Mouse (Mus musculus) retina, postnatal 7 days (tissue): ENCODE measurements around the gene Timm13.

Experiments used
- DNase-seq: peaks from one replicate; pipeline ENCODE4 v3.0.0-alpha.2; 2012; ENCODE audit warnings: low read depth, low spot score

Timm13 gene

DNA sequence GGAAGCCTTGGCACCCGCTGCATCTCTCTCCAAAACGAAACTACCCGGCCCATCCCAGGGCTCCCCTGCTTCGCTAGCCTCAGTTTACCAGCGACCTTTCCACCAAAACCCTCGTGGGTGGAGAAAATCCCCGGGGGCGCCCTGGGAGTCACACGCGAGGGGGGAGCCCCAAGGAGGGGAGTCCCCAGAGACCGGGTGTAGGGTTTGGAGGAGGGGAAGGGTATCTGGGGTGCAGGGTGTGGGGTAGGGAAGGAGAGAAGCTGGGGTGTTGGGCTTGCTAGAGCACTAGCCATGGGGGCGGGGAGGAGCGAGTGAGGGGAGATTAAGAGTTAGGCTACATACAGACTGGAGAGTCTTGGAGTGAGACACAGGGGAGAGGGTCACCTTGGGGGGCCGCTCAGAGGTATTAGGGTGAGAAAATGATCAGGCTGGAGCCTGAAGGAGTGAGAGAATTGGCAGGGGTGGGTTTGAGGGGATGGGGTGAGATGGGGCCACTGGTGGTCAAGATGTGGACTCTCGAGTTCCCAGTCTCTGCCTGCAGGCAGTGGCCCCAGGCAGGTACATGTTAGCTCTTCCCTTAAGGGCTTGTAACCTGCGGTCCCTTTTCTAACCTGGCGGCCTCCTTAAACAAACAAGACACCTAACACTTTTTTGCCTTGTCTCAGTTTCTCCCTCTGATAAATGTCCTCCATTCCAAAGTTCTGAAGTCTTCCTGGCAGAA is 32.1 kb upstream of the Timm13 start:
- DNase-seq: no peak

DNA sequence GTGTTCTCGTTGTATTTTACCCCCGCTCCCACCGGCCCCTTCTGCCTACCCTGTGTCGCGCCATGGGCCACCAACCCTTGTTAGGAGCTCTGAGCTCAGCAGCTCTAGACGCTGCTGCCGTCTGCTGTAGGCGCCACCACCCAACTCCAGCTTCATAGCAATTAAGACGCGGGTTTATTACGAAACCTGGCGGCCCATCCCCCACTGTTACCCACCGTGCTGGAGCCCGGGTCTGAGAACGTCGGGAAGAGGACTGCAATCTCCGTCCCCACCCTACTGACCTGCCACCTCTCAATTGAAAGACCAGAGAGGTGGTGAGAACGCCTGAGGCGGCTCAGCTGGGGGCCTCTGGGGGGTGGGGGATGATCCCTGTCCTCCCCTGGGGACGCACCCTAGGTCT is 31.4 kb upstream of the Timm13 start:
- DNase-seq: no peak

DNA sequence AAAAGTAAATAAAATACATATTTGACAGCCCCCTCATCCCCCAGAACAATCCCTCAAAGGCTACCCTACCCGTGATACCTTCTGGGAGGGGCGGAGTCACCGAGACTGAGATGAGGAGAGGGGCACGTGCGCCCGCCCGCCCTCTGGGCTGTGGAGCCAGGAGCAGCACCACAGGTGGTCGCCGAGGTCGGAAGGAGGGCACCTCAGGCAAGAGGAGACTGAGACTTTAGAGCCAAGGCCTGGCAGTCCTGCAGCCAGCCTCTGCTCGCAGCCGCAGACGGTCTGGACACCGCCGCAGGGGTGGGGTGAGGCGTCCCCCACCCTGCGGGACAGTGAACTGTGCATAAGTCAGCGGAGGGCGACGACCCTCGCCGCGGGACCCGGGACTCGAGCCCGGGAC is 30.9 kb upstream of the Timm13 start:
- no peak for DNase-seq

DNA sequence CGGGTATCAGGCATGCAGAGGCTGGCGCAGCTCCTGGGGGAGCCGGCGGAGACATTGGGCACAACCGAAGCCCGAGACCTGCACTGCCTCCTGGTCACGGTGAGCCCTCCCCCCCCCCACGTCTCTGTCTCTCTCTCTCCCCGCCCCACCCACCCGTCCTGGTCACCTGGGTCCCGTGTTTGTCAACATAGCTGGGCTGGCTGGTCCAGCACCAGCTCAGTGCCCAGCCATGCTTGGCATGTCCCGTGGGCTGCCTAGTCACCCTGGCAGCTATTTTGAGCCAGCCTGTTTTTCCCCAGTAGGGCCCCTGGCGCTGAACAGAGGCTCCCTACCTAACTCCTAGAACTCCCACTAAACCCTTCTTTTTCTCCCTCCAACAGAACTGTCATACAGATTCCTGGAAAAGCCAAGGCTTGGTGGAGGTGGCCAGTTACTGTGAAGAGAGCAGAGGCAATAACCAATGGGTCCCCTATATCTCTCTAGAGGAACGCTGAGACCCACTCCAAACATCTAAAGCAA is 30.4 kb upstream of the Timm13 start:
- no peak for DNase-seq

DNA sequence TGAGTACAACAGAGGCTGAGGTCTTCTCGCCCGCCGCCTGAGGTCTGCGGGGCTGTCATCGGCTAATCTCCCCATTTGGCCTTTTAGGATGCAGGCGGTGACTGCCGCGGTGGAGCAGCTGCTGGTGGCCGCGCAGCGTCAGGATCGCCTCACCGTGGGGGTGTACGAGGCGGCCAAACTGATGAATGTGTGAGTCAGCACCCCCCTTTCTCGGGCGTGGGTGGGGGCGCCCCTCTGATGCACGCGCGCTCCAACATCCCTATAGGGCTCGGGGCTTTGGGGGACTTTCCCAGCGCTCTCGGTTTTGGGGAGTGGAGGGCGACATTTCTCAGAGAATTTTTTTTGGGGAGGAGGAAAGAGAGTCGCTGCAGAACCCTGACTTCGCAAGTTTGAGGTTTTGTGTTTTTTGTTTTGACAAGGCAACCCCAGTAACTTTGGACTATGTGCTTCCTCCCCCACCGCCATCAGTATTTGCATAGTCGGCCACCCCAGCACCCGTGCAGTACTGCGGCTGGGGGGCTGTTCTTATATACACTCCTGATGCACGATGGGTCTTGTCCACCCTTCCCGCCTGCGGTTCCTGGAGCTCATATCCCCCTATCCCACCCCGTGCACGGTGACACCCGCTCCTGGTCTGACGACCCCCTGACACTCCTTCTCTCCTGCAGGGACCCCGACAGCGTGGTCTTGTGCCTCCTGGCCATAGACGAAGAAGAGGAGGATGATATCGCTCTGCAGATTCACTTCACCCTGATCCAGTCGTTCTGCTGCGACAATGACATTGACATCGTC is 29.8 kb upstream of the Timm13 start:
- DNase-seq: no peak

DNA sequence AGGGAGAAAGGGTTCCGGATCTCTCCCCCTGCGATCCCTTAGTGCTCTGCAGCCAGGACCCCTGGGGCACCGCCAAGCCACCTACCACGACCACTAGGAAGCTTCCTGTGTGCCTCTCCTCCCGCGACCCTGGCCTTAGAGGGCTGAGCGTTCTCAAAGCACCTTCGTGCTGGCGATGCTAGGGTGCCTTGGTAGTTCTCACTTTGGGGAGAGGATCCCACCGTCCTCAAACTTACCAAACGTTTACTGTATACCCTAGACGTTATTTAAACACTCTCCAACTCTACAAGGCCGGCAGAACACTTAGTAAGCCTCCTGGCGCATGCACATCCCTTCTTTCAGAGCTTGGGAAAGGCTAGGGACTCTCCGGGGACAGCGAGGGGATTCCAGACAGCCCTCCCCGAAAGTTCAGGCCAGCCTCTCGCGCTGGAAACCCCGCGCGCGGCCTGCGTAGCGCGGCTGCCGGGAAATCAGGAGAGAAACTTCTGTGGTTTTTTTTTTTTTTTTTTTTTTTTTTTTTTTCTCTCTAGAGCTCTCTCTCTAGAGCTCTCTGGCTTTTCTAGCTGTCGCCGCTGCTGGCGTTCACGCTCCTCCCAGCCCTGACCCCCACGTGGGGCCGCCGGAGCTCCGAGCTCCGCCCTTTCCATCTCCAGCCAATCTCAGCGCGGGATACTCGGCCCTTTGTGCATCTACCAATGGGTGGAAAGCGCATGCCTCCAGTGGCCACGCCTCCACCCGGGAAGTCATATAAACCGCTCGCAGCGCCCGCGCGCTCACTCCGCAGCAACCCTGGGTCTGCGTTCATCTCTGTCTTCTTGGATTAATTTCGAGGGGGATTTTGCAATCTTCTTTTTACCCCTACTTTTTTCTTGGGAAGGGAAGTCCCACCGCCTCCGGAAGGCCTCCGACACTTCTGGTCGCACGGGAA is 28.8 kb upstream of the Timm13 start, which contains the start of gene Gadd45b:
Gene Gadd45b (plus strand): TSS at position 775 of the 928 bp plus-strand sequence.
- DNase-seq: peak; percentile 98

DNA sequence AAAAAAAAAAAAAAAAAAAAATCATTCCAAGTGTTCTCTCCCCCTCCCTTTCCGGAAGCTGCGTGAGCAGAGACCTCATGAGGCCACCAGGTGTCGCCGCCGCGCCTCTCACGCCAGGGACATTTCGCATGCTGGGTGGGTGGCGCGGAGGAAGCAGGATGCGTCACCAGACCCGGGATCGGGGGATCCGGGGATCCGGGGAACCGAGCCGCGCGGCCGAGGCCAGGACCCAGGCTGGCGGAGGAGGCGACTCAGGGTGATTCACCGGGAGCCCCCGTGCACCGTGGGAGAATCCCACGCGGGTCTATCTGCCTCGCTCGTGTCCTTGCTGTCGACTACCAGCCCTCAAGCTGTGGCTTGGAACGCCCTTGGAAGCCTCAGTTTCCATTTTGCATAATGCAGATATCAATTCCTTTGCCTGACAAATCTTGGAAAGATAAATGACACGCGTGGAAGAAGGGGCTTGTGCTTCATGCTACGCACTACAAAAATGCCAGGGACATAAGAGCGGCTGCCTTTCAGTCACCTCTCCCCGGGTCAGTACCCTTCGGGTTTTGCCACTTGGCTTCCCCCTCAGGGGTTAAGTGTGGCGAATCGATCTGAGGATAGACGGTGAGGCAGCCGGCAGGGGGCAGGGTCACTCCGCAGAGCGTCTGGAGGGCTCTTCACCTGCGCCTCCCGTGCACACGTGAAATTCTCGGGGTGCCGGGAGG is 28.0 kb upstream of the Timm13 start:
- DNase-seq: peak; percentile 81

DNA sequence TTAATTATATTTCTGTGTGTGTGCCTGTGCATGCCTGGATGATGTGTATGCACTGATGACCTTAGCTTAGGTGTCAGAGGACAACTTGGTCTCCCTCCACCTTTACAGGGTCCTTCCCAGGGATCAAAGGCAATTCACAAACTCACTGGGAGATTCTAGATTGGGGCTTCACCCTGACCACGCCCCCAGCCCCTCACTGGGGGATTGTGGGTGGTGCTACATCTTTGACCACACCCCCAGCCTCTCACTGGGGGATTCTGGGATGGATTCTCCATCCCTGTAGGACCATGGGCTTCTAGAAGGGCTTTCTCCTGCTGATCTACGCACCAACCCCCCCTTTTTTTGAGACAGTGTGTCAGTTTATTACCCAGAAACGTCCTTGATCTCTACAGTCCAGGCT is 24.7 kb upstream of the Timm13 start:
- no peak for DNase-seq

DNA sequence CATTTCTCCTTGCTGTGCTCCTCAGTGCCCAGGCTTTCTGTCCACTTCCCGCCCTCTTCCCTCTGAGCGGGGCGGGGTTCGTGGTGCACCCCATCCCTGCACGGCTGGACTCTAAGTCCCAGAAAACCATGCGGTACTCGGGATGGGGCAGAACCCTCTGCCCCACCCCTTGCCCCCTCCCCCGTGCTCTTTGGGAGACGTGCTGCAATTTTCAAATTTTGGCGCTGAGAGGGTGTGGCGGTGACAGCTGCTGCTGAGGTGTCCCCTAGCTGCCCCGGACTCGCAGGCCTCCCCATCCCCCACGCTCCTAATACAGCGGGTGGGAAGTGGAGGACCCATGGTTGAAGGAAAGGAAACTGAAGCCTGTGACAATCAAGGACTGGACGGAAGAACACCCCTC is 21.2 kb upstream of the Timm13 start:
- DNase-seq: no peak

DNA sequence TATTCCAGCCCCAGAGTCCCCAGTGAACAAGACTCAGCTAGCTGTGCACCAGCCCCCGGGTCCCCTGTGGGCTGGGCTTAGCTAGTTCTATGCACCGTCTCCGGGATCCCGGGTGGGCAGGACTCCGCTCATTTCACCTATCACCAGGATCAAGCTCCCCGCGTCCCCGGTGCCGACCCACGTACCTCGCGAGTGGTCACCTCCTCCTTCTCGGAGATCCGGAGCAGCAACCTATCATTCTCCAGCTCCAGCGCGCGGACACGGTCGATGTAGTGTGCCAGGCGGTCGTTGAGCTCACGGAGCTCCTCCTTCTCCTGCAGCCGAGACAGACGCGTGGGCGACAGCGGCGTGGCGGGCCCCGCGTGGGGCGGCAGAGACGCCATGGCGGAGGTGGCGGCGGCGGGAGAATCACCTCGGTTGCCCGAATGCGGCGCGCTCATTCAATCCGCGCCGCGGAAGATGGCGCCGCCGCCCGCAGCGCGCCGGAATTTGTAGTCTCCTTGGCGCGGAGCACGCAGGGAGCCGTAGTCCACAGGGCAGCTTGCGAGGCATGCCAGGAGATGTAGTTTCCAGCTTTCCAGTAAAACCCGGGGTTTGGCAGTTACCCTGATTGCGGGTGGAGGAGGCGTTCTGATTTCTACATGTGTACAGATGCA is 17.1 kb upstream of the Timm13 start, which contains the start of gene Lmnb2:
Gene Lmnb2 (minus strand): TSS at position 467 of the 656 bp plus-strand sequence.
- peak; percentile 54 for DNase-seq

DNA sequence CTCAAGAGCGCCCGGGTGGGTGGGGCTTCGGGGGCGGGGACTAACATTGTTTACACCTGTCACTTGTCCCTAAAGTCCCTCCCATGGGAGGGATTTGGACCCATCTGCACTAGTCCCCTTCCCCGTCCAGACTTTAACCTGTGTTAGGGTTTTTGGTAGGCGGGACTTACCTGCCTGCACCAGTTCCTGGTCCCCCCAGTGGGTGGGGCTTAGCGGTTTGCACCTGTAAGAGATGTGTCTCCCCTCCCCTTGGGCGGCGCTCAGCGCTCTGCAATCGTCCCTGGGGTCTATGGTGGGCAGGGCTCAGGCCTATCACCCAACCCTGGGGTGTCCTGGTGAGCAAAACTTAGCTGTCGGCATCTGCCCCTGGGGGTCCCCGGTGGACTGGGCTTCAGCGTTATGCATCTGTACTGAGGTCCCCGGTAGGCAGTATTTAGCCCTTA is 16.6 kb upstream of the Timm13 start:
- no peak for DNase-seq

DNA sequence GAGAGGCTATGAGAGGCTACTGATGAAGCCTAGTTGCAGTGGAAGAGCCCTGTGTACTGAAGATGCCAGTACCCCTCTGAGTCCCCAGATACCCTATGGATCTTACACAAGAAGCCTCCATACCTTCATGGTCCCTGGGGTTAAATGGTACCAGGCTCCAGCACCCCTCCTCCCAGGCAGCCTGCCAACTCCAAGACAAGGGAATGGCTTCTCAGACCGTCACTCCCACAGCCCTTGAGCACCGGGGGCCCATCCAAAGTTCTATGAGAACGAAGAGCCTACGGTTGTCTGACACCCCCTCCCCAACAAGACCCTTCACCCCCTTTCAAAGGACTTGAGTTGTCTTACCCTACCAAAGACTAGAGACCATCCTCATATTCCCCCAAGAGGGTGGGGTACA is 15.0 kb upstream of the Timm13 start:
- DNase-seq: no peak

DNA sequence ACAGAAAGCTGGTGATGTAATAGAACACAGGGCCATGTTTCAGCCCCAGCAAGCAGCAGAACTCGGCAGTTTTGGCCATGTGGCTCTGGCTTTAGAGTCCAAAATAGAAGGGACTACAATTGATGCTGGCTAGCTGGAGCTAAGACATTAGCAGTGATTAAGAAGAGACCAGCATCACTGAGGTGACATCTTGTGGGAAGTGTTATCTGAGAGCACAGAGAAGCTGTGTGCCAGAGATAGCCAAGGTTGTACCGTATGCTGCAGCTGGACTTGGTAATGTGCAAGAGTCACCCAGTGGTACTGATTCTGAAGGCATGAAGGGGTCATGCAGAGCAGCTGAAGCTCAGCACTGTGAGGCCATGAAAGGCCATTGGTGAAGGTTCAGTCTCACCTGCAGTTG is 14.5 kb upstream of the Timm13 start:
- DNase-seq: no peak

DNA sequence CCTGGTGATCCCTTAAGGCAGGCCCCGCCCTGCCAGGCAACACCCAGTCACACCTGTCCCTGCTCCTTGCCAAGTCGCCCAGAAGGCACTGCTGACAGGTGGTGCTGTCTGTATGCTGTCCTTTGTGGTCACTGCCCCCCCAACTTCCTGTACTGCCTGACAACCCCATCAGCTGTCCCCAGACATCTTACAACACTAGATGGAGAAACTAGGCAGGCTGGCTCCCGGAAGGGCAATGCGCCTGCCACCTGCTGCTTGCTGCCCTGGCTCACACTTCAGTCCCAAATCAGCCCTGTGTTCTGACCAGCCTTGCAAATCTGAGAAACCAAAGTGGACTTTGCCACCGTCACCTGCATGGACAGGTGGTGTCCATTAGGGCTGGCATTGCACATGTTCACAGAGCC is 13.5 kb upstream of the Timm13 start:
- DNase-seq: no peak

DNA sequence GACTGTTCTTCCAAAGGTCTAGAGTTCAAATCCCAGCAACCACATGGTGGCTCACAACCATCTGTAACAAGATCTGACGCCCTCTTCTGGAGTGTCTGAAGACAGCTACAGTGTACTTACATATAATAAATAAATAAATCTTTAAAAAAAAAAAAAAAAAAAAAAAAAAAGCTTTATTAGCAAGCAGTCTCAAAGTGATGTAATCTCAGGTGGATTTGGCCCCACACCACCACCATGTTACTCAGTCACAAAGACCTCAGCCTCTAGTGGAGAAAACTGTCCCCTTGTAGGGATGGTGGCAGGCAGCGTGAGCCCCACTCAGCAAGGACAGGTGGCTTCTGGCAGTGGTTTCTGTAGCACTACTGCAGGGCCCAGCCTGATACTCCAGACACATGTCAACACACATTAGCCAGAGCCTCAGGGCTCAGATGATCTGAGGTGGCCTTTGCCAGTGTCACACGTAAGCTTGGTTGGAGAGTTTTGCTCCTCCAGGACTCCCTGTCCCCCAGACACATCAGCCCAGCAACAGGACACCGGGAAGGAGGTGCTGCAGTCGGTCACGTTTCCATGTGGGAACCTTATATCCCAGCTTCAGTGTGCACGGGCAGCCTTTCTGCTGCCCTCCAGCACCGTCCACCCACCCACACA is 12.7 kb upstream of the Timm13 start:
- no peak for DNase-seq

DNA sequence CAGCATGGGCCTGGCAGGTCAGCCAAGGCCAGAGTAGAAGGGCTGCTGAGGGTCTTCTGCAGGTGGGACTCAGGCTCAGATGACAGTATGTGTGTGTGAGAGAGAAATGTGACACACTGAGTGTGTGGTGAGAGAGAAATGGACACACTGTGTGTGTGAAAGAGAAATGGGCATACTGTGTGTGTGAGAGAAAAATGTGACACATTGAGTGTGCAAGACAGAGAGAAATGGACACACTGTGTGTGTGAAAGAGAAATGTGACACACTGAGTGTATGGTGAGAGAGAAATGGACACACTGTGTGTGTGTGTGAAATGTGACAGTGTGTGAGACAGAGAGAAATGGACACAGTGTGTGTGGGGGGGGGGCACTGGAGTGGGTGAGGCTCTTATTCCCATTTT is 11.1 kb upstream of the Timm13 start:
- DNase-seq: no peak

DNA sequence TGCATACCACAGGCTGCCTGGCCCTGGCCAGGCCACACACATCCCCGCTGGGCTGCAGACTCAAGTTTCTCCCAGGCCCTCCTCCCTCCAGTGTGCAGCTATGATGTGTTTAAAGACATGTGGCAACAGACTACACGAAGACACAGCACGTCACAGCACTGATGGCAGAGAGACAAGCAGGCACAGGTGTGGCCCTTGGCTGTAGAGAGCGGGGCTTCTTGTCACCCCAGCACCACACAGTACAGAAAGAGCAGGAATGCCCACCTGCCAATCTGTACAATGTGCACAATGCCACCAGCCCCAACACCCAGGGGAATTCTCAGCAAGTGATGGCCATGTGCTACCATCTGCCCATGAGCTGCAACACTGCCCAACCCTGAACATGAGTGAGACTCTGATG is 10.6 kb upstream of the Timm13 start:
- DNase-seq: no peak

DNA sequence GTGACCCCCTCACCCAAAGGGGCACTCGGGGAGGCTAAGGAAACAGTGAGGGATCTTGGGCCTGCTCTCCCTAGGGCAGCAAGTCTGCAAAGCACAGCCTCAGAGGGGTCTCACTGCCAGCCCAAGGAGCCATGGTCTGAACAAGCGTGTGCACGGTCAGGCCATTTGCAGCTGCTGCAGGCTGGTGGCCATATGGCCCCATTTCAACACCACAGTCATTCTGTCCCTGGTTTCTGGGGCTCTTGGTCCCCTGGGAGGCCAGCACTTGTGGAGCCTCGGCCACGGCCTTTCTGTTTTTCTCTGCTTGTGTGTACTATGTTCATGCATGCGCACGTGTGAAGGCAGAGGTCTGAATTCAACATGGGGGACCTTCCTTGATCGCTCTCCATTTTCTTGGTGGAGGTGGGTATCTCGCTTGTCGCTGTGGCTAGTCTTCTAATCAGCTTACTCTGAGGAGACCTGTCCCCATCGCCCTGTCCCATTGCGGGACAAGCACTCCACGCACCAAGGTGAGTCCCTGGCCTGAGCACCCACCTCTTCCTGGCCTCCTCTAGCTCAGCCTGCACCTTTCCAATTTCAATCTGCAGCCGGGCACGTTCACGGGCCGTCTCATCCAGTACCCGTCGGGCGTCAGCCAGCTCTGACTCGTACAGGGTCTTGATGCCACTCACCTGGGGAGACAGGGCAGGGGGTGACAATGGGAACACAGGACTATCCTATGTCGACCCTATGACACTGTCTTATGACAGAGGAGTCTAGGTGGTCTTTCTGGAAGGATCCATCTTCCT is 8.8 kb upstream of the Timm13 start:
- no peak for DNase-seq

DNA sequence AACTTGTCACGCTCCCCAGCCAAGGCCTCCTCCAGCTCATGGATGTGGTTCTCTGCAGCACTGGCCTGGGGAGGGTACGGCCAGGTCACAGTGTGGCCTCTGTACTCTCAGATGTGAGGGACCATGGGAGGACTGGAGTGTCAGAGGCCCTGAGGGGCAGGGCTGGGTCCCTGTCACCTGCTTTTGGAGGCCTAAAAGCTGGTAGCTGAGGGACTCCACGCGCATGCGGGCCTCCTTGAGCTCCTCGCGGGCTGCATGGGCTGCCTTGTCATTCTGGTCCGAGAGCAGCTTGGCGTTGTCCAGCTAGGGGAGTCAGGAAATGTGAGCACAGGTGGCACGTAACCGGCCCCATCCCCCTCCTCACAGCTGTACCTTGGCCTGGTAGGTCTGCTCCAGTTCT is 3.9 kb upstream of the Timm13 start:
- no peak for DNase-seq
